Mouse (Mus musculus) testis, adult 2 months (tissue): ENCODE data around the gene Gm44502.

Experiments
- CTCF ChIP-seq: fragments of 200-500 bp; IDR thresholded peaks from 2 replicates; pipeline ENCODE4 v1.5.1; 2012; ENCODE audit warnings: low read depth, mild to moderate bottlenecking, inconsistent platforms, low read length, moderate library complexity; ENCODE audit not compliant: control insufficient read depth, insufficient read depth, insufficient replicate concordance
- POLR2A ChIP-seq: fragments of 200-500 bp; IDR thresholded peaks from 2 replicates; pipeline ENCODE4 v1.6.1; 2012; ENCODE audit warnings: low read depth, mild to moderate bottlenecking, inconsistent platforms, low read length, moderate library complexity; ENCODE audit not compliant: control insufficient read depth

DNA sequence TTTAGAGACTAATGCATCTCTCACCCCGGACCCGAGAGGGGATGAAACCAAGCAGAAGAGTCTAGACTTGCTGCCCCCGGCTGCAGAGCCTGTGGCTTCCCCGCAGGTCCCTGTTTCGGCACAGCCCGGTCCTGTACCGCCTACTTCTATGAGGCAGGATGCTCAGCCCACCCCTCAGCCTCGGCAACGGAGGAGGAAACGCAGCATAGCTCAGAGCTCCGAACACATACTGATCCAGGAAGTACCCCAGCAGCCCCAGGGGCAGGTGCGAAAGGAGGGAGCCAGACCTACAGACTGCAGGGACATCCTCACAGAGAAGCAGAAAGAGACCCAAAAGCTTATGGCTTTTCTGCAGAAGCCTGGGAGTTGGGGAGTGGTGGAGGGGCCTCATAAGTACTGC lies 42.4 kb downstream of the Gm44502 start:
- TF ChIP-seq CTCF: no peak
- no peak for TF ChIP-seq POLR2A
